Mouse (Mus musculus) forebrain, embryonic 14.5 days (tissue): ENCODE measurements at regions not wholly inside any gene's neighbourhood (a gene's known extent, or its start where the extent isn't known, plus 50 kb on each side); places are given as distances from the start of the nearest gene placed in this dataset.

Source experiments
- ATAC-seq: fragments of 200-750 bp; cut with Nextera tagmentation; 2 replicates; pipeline ENCODE4 v1.8.0; 2017; ENCODE audit warnings: mild to moderate bottlenecking, moderate library complexity
- DNase-seq: peaks from one replicate; pipeline ENCODE4 v3.0.0-alpha.2; 2015; ENCODE audit warnings: low spot score
- H3K27ac ChIP-seq: fragments of 300-500 bp; sonication (generic); 2 replicates; pipeline ENCODE4 v1.5.1; 2014; ENCODE audit warnings: low read depth, mild to moderate bottlenecking, control low read depth, low read length, moderate library complexity
- H3K27me3 ChIP-seq: fragments of 300-500 bp; sonication (generic); replicated peaks from 2 replicates; pipeline ENCODE4 v1.6.1; 2014; ENCODE audit warnings: low read length, control low read depth, mixed read lengths; ENCODE audit not compliant: control insufficient read depth, insufficient read depth
- H3K36me3 ChIP-seq: fragments of 300-500 bp; sonication (generic); 2 replicates; pipeline ENCODE4 v1.6.1; 2014; ENCODE audit warnings: low read length, control low read depth; ENCODE audit not compliant: control insufficient read depth, insufficient read depth
- H3K4me1 ChIP-seq: fragments of 300-500 bp; sonication (generic); 2 replicates; pipeline ENCODE4 v1.6.1; 2014; ENCODE audit warnings: antibody characterized with exemption, low read length, control low read depth; ENCODE audit not compliant: control insufficient read depth, insufficient read depth
- H3K4me2 ChIP-seq: fragments of 300-500 bp; sonication (generic); 2 replicates; pipeline ENCODE4 v1.6.1; 2014; ENCODE audit warnings: mild to moderate bottlenecking, control low read depth, low read length
- H3K4me3 ChIP-seq: fragments of 300-500 bp; sonication (generic); 2 replicates; pipeline ENCODE4 v1.5.1; 2014; ENCODE audit warnings: low read depth, low read length, control low read depth
- H3K9ac ChIP-seq: fragments of 300-500 bp; sonication (generic); 2 replicates; pipeline ENCODE4 v1.6.1; 2014; ENCODE audit warnings: mild to moderate bottlenecking, low read length, control low read depth, moderate library complexity
- H3K9me3 ChIP-seq: fragments of 300-500 bp; sonication (generic); replicated peaks from 2 replicates; pipeline ENCODE4 v1.6.1; 2016; ENCODE audit warnings: low read length, control low read depth, mixed read lengths; ENCODE audit not compliant: control insufficient read depth
- WGBS: fragments of 180-500 bp; shearing (Covaris S2); extraction: QIAGEN DNeasy Blood & Tissue Kit; methylation state at CpG from one replicate; pipeline ENCODE4 v1.1.7; 2014; 5-methylcytosine and 5-hydroxymethylcytosine counted together

GRCm38 (mm10) chr2:82620553-82620952 lies 322.9 kb upstream of the Fsip2 start:
- Histone ChIP-seq H3K4me3 (no peak overlapping the region), H3K36me3 (no peaks in the 10 kb centered on the region), H3K27ac (no peak overlapping the region), H3K9ac (no peak overlapping the region), H3K9me3 (no peaks in the 10 kb centered on the region), H3K4me2 (no peak overlapping the region), H3K27me3 (no peaks in the 10 kb centered on the region), H3K4me1 (no peaks in the 10 kb centered on the region)
- no peak for ATAC-seq
- DNase-seq = no peak
- 63% methylated on average over 1 of the region's 1 CpGs for WGBS

GRCm38 (mm10) chr2:82644428-82644827 lies 299.0 kb upstream of the Fsip2 start:
- no peak overlapping the region for H3K27ac ChIP-seq
- ATAC-seq (no peak), DNase-seq (no peak)
- H3K36me3 ChIP-seq = no peaks in the 10 kb centered on the region
- 93% methylated on average over 1 of the region's 1 CpGs for WGBS
- no peaks in the 10 kb centered on the region for H3K9me3 ChIP-seq
- H3K4me3 ChIP-seq = no peak overlapping the region
- H3K4me1 ChIP-seq = no peaks in the 10 kb centered on the region
- H3K4me2 ChIP-seq = no peak overlapping the region
- no peaks in the 10 kb centered on the region for H3K27me3 ChIP-seq
- no peak overlapping the region for H3K9ac ChIP-seq
